Mouse (Mus musculus) heart, postnatal 36 days (tissue): ENCODE data around the gene Adamts17. TPM values are rescaled to one million over a fixed set of nuclear protein-coding genes. Genes with fewer than 3 reads are reported as not detected.

Experiments used
- DNase-seq, 2 experiments: peaks; one replicate each; pipeline ENCODE4 v3.0.0; 2021 to 2022
- intact Hi-C: fragments of 180-260 bp; cut with DNase I; formaldehyde crosslinking; loops from one replicate; pipeline ENCODE4 v1.15.1; 2025
- total RNA-seq, 2 experiments: library from RNA; stranded (reverse); gene quantifications; 2 replicates each; pipeline ENCODE4 v1.2.3; 2021

The Adamts17 gene
- total RNA-seq, 2 experiments from 2014 or later = 1.3 to 1.5 TPM

DNA sequence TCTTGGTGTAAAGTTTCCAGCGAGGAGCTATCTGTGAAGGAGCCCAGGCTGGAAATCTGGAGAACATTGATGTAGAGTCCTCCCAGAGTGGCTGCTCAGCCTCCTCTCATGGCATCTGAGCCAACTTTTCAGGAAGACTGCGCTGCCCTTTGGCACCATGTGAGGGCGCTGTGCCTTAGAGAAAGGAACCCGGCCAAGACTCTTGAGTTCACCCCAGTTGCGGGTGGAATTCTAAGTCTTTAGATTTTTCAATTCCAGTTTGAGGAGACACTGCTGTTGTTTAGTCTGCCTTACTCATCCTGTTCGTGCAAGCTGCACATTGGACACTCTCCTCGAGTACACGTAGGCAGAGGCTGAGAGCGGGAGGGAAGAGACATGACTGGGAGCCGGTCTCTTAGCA, 2.5 kb downstream of the Adamts17 start:
- intact Hi-C loops = loop anchor here (1.0 to 5.0 kb wide), 5 partner anchors 90 to 357 kb away; no protein-coding TSS in a partner anchor
- DNase-seq = peak; percentile 80 to 85

DNA sequence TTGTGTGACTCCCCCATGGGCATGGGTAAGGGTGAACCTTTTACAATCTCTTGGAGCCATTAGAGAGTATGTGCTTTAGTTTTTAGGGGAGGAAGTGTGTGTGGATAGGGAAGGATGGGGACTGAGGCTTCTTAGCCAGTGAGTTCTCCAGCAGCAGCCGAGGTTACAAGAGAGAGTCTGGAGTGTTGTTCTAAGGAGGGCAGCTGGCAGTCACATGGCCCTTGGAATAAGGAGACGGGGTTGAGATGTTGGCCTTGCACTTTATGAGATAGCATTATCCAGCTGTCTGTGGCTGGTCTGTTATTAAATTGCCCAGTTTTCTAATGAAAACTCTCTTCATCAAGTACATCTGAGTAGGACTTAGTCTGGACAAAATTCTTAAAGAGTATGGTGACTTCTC, 4.3 kb downstream of the Adamts17 start:
- intact Hi-C loops = loop anchor here (5.0 kb wide), 4 partner anchors 88 to 268 kb away; no protein-coding TSS in a partner anchor
- DNase-seq = no peak

GRCm38 (mm10) chr7:66846582-66846981, 7.0 kb downstream of the Adamts17 start:
- intact Hi-C loops = no loop called here

DNA sequence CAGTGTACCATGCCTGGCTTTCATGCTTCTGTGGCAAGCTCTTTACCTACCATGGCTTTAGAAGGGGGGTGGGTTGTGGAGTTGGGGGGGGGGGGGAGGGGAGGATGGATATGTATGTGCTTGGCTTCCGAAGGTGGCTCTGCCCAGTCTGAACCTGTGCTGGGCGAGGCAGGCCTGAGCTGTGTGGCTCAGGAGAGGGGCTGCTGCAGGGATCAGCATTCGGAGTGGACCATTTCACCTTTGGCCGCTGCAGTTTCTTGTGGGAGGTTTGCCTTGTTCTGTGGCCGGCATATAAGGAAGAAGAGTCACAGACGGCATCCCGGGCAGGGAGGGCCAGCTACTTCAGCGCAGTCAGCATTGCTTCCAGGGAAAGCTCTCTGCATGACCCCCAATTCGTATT, 7.8 kb downstream of the Adamts17 start:
- no peak for DNase-seq
- intact Hi-C loops = no loop called here

More at GRCm38 (mm10) chr7:66846582-66846981, 7.0 kb downstream of the Adamts17 start:
- DNase-seq = no peak

GRCm38 (mm10) chr7:66849316-66849715, 9.8 kb downstream of the Adamts17 start:
- intact Hi-C loops = no loop called here
- DNase-seq = no peak

DNA sequence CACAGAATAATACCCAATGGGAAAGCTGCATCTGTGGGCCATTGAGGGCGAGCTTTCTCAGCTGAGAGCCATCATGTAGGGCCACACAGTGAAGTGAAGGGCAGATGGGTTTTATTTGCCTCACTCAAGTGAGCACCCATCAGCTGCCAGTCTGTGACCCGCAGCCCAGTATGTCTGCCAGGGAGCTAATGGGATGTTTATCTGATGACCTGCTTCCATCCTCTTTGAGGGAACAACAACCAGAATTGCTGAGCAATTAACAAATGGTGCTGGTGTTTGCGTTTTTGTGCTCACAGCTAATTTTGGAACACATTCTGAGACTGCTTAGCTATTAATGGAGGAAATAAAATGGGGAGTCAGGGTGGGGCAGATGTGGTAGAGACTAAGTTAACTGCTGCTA, 12.6 kb downstream of the Adamts17 start:
- DNase-seq = no peak
- intact Hi-C loops = no loop called here

GRCm38 (mm10) chr7:66857610-66858009, 18.1 kb downstream of the Adamts17 start:
- intact Hi-C loops = no loop called here
- no peak for DNase-seq

DNA sequence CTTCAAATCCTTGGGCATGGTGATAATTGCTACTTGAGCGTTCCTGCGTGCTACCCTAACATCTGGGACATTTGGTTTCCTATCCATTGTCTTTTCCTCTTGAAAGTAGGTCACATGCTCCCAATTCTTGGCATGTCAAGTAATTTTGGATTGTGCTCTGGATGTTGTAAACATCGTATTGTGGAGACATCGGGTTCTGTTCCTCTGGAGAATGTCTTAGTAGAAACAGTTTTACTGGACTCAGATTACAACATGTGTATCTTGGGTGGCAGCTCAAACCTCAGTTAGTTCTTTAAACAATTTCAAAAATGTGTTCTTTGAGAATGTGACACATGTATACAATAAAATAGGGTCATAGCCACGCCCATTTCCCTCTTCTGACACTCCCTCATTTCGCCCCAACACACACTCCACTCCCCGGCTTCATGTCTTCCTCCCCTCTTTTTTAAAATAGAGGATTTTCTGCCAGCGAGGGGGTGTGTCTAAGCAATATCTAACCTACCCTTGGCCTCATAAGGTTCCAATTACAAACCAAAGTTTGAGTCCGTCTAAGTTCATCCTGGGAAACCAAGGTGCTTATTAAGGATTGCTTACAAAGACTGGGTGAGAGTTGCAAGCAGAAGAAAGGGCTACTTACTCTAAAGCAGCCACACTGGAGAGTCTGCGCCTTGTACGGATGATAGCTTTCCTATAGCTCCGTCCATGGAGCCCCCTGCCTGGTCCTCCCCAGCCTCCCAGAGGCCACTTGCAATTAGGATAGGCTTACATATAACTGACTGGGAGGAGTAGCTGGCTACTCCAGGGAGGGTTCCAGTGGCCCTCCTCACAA, 18.9 kb downstream of the Adamts17 start:
- intact Hi-C loops = no loop called here
- no peak for DNase-seq

GRCm38 (mm10) chr7:66859220-66859619, 19.7 kb downstream of the Adamts17 start:
- DNase-seq = no peak
- intact Hi-C loops = no loop called here

DNA sequence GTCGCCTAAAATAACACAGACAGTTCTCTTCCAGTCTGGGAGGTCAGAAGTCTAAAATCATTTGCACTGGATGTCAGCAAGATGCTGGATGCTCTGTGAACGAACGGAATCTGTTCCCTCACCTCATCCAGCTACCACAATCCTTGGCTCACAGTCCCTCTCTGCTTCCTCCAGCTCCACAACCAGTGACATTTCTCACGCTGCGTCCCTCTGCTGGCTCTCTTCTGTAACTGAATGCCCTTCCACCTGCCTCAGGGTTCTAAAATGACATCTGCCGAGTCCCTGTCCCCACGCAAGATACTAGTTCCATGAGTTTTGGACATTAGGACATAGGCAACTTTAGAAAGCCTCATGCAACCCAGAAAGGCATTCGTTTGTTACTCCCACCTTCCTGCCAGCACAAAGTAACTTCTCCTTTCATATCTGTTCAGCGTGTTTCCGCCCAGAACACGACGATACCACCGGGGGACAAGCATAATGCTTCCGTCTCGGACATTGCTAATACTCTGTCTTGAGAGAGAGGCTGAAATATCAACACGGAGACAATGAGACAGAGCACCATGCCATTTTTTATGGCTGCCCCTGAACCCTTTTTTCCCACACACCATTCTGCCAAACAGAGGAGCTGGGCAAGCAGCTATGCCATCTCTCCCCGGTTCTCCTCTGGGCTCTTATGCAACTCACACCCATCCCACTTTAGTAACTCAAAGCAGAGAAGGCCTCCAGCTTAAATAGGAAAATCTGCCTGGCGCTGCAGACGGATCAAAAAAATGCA, 27.6 kb downstream of the Adamts17 start:
- intact Hi-C loops = no loop called here
- peak in 1 of 2 experiments; percentile 5 for DNase-seq

GRCm38 (mm10) chr7:66867719-66868501, 28.4 kb downstream of the Adamts17 start:
- intact Hi-C loops = no loop called here
- DNase-seq = peak; percentile 11 to 13

DNA sequence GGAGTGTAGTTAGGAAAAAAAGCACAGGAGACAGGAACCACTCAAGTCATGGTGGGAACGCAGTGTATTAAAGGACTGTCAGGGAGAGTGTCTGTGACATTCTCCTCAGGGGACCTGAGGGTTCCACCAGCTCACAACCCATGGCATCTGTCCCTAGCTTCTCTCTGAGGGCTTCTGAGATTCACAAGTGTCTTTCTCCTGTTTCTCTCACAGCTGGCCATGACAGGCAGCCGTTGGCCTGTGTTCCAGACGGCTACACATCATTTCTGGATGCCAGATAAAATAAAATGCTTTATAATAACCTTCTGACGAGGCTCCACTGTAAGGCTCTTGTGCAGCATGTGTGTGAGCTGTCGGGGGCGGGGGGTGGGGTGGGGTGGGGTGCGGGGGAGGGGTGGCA, 32.0 kb downstream of the Adamts17 start:
- peak in 1 of 2 experiments; percentile 14 for DNase-seq

GRCm38 (mm10) chr7:66871940-66872511, 32.5 kb downstream of the Adamts17 start:
- peak in 1 of 2 experiments; percentile 6 for DNase-seq
- intact Hi-C loops = no loop called here

More for the DNA sequence above, 32.0 kb downstream of the Adamts17 start:
- intact Hi-C loops = no loop called here

DNA sequence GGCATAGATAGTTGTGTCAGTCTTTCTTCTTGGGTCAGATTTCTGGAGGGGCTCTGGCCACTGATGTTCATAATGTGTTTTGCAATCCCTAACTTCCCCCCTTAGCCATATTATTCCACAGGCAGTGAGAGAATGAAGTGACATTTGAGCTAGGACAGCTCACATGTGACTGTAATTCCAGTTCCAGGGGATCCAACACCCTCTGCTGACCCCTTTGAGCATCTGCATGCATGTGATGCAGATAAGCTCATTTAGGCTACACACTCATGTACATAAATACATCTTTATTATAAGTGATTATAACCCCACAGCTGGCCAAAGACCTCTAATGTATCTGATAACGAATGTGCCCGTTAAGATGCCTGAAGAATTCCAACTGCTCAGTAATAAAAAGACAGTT, 33.7 kb downstream of the Adamts17 start:
- intact Hi-C loops = no loop called here
- no peak for DNase-seq

DNA sequence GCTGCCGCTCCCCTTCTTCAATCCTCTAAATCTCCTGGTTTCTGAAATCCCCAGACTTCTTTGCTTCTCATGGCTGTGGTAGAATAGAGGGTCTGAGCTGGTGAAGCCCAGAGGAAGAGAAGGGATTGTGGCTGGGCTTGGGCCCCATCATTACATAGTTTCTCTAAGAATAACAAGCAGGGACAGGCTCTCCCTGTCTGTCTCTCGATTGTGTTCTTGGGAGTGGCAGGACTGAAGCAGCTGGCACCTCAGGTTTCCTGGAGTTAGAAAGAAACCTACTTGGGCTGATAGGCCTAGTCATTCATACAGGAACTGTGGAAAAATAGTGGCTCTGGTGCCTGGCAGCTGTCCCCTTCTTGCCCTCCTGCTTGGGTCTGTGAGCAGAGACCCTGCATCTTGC, 51.9 kb downstream of the Adamts17 start:
- intact Hi-C loops = no loop called here
- no peak for DNase-seq

GRCm38 (mm10) chr7:66892096-66892495, 52.6 kb downstream of the Adamts17 start:
- no peak for DNase-seq
- intact Hi-C loops = no loop called here

GRCm38 (mm10) chr7:66902376-66902775, 62.8 kb downstream of the Adamts17 start:
- intact Hi-C loops = no loop called here
- no peak for DNase-seq

DNA sequence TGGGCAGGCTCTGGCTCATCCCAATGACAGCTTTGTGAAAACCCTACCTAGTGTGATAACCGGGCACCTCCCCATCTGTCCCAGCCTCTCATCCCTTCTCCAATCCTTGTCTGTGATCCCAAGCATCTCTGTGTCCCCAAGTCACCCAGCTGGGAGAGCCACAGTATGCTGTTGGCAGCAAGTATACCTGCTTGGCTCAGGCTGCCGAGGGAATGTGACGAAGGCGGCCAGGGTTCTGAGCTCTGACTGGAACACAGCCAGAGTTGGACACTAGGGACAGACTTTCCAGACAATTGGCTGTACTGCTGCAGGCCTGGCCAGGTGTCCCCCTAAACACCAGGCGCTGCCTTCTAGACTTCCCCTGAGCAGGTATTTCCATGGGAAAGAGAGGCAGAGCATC, 63.5 kb downstream of the Adamts17 start:
- peak; percentile 64 to 71 for DNase-seq

GRCm38 (mm10) chr7:66905941-66906340, 66.4 kb downstream of the Adamts17 start:
- DNase-seq = no peak
- intact Hi-C loops = no loop called here

More for the DNA sequence above, 63.5 kb downstream of the Adamts17 start:
- intact Hi-C loops = no loop called here

- intact Hi-C loops = no loop called here
- peak; percentile 47 to 54 for DNase-seq
Observed at GRCm38 (mm10) chr7:66912866-66913265, 73.3 kb downstream of the Adamts17 start.
